Mouse (Mus musculus): ENCODE data around the gene Fhdc1.

The Fhdc1 gene

GRCm38 (mm10) chr3:84432797-84433445 lies 47.3 kb downstream of the Fhdc1 start:
- DNase-seq (ENCODE audit: low spot score), result no peak

GRCm38 (mm10) chr3:84431257-84431656 lies 49.0 kb downstream of the Fhdc1 start:
- no peak for DNase-seq (ENCODE audit: low spot score)

- DNase-seq (ENCODE audit: low spot score), result no peak
These were observed 50.1 kb downstream of the Fhdc1 start for GRCm38 (mm10) chr3:84430152-84430551.

GRCm38 (mm10) chr3:84428994-84429725 lies 51.1 kb downstream of the Fhdc1 start:
- DNase-seq (ENCODE audit: low spot score), result no peak

- no peak for DNase-seq (ENCODE audit: low spot score)
These were observed 52.5 kb downstream of the Fhdc1 start for GRCm38 (mm10) chr3:84427779-84428178.

GRCm38 (mm10) chr3:84422340-84422739 lies 57.9 kb downstream of the Fhdc1 start:
- no peak for DNase-seq (ENCODE audit: low spot score)

GRCm38 (mm10) chr3:84413868-84414267 lies 66.4 kb downstream of the Fhdc1 start:
- DNase-seq (ENCODE audit: low spot score), result no peak

GRCm38 (mm10) chr3:84412920-84413319 lies 67.3 kb downstream of the Fhdc1 start:
- no peak for DNase-seq (ENCODE audit: low spot score)

GRCm38 (mm10) chr3:84409474-84409862 lies 70.8 kb downstream of the Fhdc1 start:
- DNase-seq (ENCODE audit: low spot score), result no peak

GRCm38 (mm10) chr3:84408756-84409473 lies 71.3 kb downstream of the Fhdc1 start:
- no peak for DNase-seq (ENCODE audit: low spot score)

GRCm38 (mm10) chr3:84405523-84405922 lies 74.7 kb downstream of the Fhdc1 start:
- DNase-seq (ENCODE audit: low spot score), result no peak

- DNase-seq (ENCODE audit: low spot score), result no peak
These were observed 76.8 kb downstream of the Fhdc1 start for GRCm38 (mm10) chr3:84403389-84403788.

- DNase-seq (ENCODE audit: low spot score), result no peak
These were observed 77.5 kb downstream of the Fhdc1 start for GRCm38 (mm10) chr3:84402716-84403115.

- no peak for DNase-seq (ENCODE audit: low spot score)
These were observed 82.3 kb downstream of the Fhdc1 start for GRCm38 (mm10) chr3:84397976-84398375.

GRCm38 (mm10) chr3:84396240-84396639 lies 84.0 kb downstream of the Fhdc1 start:
- DNase-seq (ENCODE audit: low spot score), result no peak

- no peak for DNase-seq (ENCODE audit: low spot score)
These were observed 84.4 kb downstream of the Fhdc1 start for GRCm38 (mm10) chr3:84395840-84396239.

GRCm38 (mm10) chr3:84394841-84395447 lies 85.3 kb downstream of the Fhdc1 start:
- DNase-seq (ENCODE audit: low spot score), result peak; percentile 2
